Mouse (Mus musculus) lung, postnatal 0 days (tissue): ENCODE measurements around the gene Abi3. TPM values are rescaled to one million over a fixed set of nuclear protein-coding genes. Genes with fewer than 3 reads are reported as not detected.

ENCODE experiments used
- ATAC-seq: fragments of 200-750 bp; cut with Nextera tagmentation; 2 replicates; pipeline ENCODE4 v1.8.0; 2017; ENCODE audit warnings: moderate library complexity
- DNase-seq: peaks from one replicate; pipeline ENCODE4 v3.0.0-alpha.2; 2016; ENCODE audit warnings: low spot score
- H3K27ac ChIP-seq: fragments of 300-500 bp; sonication (generic); 2 replicates; pipeline ENCODE4 v1.5.1; 2014; ENCODE audit warnings: antibody characterized with exemption, mild to moderate bottlenecking, low read length, mixed read lengths
- H3K27me3 ChIP-seq: fragments of 300-500 bp; sonication (generic); replicated peaks from 2 replicates; pipeline ENCODE4 v1.6.1; 2014; ENCODE audit warnings: low read length, mixed read lengths; ENCODE audit not compliant: insufficient read depth
- H3K36me3 ChIP-seq: fragments of 300-500 bp; sonication (generic); 2 replicates; pipeline ENCODE4 v1.6.1; 2014; ENCODE audit warnings: low read length, mixed read lengths; ENCODE audit not compliant: insufficient read depth
- H3K4me1 ChIP-seq: fragments of 300-500 bp; sonication (generic); 2 replicates; pipeline ENCODE4 v1.6.1; 2014; ENCODE audit warnings: antibody characterized with exemption, low read depth, low read length, mixed read lengths; ENCODE audit not compliant: insufficient read depth
- H3K4me2 ChIP-seq: fragments of 300-500 bp; sonication (generic); replicated peaks from 2 replicates; pipeline ENCODE4 v1.6.1; 2014; ENCODE audit warnings: low read depth, mild to moderate bottlenecking, low read length, moderate library complexity, mixed read lengths
- H3K4me3 ChIP-seq: fragments of 300-500 bp; sonication (generic); 2 replicates; pipeline ENCODE4 v1.5.1; 2014; ENCODE audit warnings: low read depth, low read length
- H3K9ac ChIP-seq: fragments of 300-500 bp; sonication (generic); replicated peaks from 2 replicates; pipeline ENCODE4 v1.6.1; 2014; ENCODE audit warnings: low read depth, mild to moderate bottlenecking
- H3K9me3 ChIP-seq: fragments of 300-500 bp; sonication (generic); 2 replicates; pipeline ENCODE4 v1.6.1; 2016; ENCODE audit warnings: low read length, mixed read lengths
- CTCF ChIP-seq: IDR thresholded peaks from 2 replicates; pipeline ENCODE4 v1.5.1; 2016; ENCODE audit warnings: antibody characterized with exemption, mild to moderate bottlenecking
- EP300 ChIP-seq: IDR thresholded peaks from 2 replicates; pipeline ENCODE4 v1.6.1; 2016; ENCODE audit warnings: antibody characterized with exemption, mild to moderate bottlenecking, control low read depth
- WGBS: fragments of 180-500 bp; shearing (Covaris S2); extraction: QIAGEN DNeasy Blood & Tissue Kit; methylation state at CpG from one replicate; pipeline ENCODE4 v1.1.7; 2014; 5-methylcytosine and 5-hydroxymethylcytosine counted together
- polyA plus RNA-seq: library from polyadenylated mRNA; unstranded; fragments of >200 nt; fragmentation: Nextera tagmentation; extraction: Ambion mirVana; gene quantifications from 2 replicates; pipeline ENCODE4 v1.2.1, GENCODE M21; 2015

Gene Abi3
- polyA plus RNA-seq, 1 experiment from 2014 or later, result 33.3 TPM

DNA sequence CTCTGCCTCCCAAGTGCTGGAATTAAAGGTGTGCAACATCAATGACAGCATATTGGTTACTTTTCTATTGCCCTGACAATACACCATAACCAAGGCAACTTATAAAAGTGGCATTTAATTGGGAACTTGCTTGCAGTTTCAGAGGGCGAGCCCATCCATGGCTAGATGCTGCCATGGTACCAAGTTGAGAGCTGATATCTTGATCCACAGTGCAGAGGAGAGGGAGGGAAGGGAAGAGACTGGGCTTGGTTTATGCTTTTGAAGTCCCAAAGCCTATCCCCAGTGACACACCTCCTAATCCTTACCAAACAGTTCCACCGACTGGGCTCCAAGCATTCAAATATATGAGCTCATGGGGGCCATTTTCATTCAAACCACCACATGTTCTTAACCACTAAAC, 28.2 kb downstream of the Abi3 start:
- no peak for ATAC-seq
- H3K36me3 ChIP-seq, result no peaks in the 10 kb centered on the region
- no peak overlapping the region for H3K9ac ChIP-seq
- TF ChIP-seq CTCF (no peak), EP300 (no peak)
- no peak overlapping the region for H3K27ac ChIP-seq
- H3K4me2 ChIP-seq, result no peak overlapping the region
- no peak overlapping the region for H3K4me3 ChIP-seq
- DNase-seq, result no peak
- WGBS, result 95% methylated on average over 2 of the region's 2 CpGs
- no peaks in the 10 kb centered on the region for H3K4me1 ChIP-seq
- no peaks in the 10 kb centered on the region for H3K27me3 ChIP-seq
- no peaks in the 10 kb centered on the region for H3K9me3 ChIP-seq

DNA sequence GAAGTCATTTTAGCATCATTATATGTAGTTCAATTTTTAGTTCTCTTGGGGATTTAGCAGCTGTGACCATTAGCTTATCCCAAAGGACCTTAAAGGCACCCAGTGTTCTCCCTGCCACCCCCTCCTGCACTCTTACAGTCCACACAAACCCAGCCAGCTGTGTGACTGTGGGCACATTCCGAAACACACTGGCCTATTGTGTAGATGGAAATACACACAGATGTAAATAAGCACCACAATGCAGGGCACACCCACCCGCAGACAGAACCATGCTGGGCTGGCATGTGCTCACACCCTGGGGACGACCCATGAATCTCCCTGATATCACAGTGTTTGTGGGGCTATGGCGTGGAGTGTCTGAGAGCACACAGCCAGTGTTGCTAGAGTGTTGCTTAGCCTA, 30.1 kb downstream of the Abi3 start:
- ATAC-seq (no peak), DNase-seq (no peak)
- TF ChIP-seq CTCF (no peak), EP300 (no peak)
- WGBS, result 79% methylated on average over 4 of the region's 4 CpGs
- no peaks in the 10 kb centered on the region for H3K27me3 ChIP-seq
- no peak overlapping the region for H3K4me2 ChIP-seq
- no peaks in the 10 kb centered on the region for H3K9me3 ChIP-seq
- no peak overlapping the region for H3K4me3 ChIP-seq
- H3K4me1 ChIP-seq, result no peaks in the 10 kb centered on the region
- no peaks in the 10 kb centered on the region for H3K36me3 ChIP-seq
- H3K27ac ChIP-seq, result no peak overlapping the region
- no peak overlapping the region for H3K9ac ChIP-seq

DNA sequence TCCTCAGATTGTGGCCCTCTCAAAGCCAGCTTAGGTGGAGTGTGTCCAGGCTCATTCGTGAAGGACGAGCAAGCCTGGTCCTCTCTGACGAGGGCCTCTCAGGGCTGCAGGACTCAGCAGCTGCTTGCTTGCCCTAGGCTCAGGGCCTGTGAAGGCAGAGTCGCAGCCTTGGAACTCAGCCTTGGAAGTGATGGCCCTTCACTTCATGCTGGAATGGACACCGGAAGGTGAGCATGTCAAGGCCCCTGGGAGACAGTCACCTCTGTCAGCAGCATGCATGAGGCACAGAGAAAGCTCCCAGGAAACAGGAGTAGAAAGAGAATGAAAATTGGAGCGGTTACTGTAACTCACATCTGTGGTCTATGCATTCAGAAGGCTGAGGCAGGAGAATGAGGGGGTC, 30.5 kb downstream of the Abi3 start:
- TF ChIP-seq CTCF, result no peak
- no peak for TF ChIP-seq EP300
- Histone ChIP-seq H3K27ac (no peak overlapping the region), H3K4me3 (no peak overlapping the region), H3K4me1 (no peaks in the 10 kb centered on the region), H3K9me3 (no peaks in the 10 kb centered on the region), H3K36me3 (no peaks in the 10 kb centered on the region), H3K27me3 (no peaks in the 10 kb centered on the region), H3K9ac (no peak overlapping the region), H3K4me2 (no peak overlapping the region)
- DNase-seq, result no peak
- WGBS, result 83% methylated on average over 6 of the region's 6 CpGs
- no peak for ATAC-seq

DNA sequence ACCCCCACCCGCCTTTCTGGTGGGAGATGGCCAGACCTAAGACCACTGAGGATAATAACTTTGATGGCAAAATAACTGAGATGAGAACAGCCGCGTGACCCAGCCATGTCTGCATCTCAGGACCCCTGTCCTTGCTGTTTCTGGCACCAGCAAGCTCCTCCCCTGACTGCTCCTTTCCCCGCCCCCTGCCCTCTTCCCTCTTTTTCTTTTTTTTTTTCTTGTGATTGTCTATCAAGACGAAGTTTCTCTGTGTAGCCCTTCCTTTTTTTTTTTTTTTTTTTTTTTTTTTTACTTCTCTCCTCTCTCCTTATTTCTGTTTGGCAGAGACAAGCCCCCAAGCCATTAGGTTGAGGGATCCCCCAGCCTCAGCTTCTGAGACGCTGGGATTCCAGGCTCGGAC, 31.4 kb downstream of the Abi3 start:
- no peak overlapping the region for H3K4me3 ChIP-seq
- ATAC-seq, result no peak
- no peaks in the 10 kb centered on the region for H3K36me3 ChIP-seq
- no peaks in the 10 kb centered on the region for H3K9me3 ChIP-seq
- no peak for DNase-seq
- H3K4me1 ChIP-seq, result no peaks in the 10 kb centered on the region
- H3K9ac ChIP-seq, result no peak overlapping the region
- WGBS, result 63% methylated on average over 6 of the region's 7 CpGs
- no peak overlapping the region for H3K27ac ChIP-seq
- no peaks in the 10 kb centered on the region for H3K27me3 ChIP-seq
- H3K4me2 ChIP-seq, result no peak overlapping the region
- TF ChIP-seq EP300 (no peak), CTCF (no peak)

DNA sequence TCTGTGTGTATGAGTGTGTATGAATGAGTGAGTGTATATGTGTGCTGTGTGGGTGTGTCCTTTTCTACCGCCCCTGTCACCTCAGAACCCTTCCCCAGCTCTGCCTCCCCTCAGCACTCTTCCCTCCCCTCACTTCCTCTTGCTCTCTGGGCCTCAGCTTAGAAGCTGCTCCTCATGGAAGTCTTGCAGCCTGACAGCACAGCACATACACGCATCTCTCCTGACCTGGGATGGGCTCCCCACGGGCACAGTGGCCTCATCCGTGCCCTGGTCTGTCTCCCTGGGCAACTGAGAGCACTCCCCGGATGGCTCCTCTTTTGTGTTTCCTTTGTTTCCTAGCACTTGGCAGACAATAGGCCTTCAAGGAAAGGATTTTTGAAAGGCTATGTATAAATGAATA, 32.7 kb downstream of the Abi3 start:
- DNase-seq (no peak), ATAC-seq (no peak)
- H3K36me3 ChIP-seq, result no peaks in the 10 kb centered on the region
- TF ChIP-seq EP300 (no peak), CTCF (no peak)
- H3K27ac ChIP-seq, result no peak overlapping the region
- no peaks in the 10 kb centered on the region for H3K27me3 ChIP-seq
- H3K4me2 ChIP-seq, result no peak overlapping the region
- H3K9ac ChIP-seq, result no peak overlapping the region
- H3K9me3 ChIP-seq, result no peaks in the 10 kb centered on the region
- no peaks in the 10 kb centered on the region for H3K4me1 ChIP-seq
- 47% methylated on average over 5 of the region's 5 CpGs for whole genome bisulfite sequencing
- H3K4me3 ChIP-seq, result no peak overlapping the region

DNA sequence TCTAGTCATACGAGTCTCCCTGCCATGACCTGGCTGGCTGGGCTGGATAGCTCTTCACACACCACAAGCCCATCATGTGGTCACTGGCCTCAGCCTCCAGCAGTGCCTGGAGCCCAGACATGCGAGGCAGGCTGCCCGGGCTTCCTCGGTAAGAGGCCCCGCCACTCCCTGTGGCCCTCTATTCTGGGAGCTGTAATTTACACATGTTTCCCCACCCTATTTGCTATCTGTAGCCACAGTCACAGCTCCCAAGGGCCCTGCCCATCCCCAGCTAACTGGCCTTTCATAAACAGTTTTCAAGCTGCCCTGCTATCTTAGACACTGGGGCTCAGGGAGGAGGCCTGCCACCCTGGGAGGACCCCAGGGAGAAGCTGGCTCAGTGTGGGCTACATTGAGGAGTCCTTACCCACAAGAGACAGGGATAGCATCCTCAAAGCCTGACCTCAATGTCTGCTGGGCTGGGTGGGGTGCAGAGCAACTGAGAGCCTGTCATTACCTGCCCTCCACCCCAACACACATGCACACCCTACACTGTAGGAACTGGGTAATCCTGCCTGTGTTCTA, 33.7 kb downstream of the Abi3 start:
- no peak overlapping the region for H3K9ac ChIP-seq
- H3K27me3 ChIP-seq, result no peaks in the 10 kb centered on the region
- 56% methylated on average over 5 of the region's 5 CpGs for WGBS
- no peaks in the 10 kb centered on the region for H3K4me1 ChIP-seq
- no peak overlapping the region for H3K27ac ChIP-seq
- no peaks in the 10 kb centered on the region for H3K36me3 ChIP-seq
- no peak for ATAC-seq
- no peak overlapping the region for H3K4me3 ChIP-seq
- no peak overlapping the region for H3K4me2 ChIP-seq
- no peak for TF ChIP-seq EP300
- no peak for TF ChIP-seq CTCF
- no peak for DNase-seq
- no peaks in the 10 kb centered on the region for H3K9me3 ChIP-seq

DNA sequence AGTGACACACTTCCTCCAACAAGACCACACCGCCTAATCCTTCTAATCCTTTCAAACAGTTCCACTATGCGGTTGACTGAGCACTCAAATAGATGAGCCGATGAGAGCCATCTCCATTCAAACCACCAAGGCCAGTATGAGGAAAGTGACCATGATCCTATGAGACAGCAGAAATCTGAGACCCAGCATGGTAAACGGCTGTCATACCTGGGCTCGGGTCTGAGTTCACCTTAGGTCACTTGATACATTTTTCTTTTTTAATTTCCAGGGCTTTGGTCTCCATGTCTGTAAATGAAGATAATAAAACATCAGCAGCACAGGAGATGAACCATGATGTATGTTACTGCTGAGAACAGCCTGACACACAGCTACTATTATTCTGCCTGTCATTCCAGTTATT, 34.4 kb downstream of the Abi3 start:
- Histone ChIP-seq H3K27ac (no peak overlapping the region), H3K4me3 (no peak overlapping the region), H3K36me3 (no peaks in the 10 kb centered on the region), H3K27me3 (no peaks in the 10 kb centered on the region), H3K4me2 (no peak overlapping the region), H3K4me1 (no peaks in the 10 kb centered on the region), H3K9me3 (no peaks in the 10 kb centered on the region), H3K9ac (no peak overlapping the region)
- DNase-seq, result no peak
- no peak for ATAC-seq
- WGBS, result 95% methylated on average over 5 of the region's 5 CpGs
- TF ChIP-seq EP300 (no peak), CTCF (no peak)
